23 mouse cellular contexts compared by ENCODE assay signal in the genomic region with DNA sequence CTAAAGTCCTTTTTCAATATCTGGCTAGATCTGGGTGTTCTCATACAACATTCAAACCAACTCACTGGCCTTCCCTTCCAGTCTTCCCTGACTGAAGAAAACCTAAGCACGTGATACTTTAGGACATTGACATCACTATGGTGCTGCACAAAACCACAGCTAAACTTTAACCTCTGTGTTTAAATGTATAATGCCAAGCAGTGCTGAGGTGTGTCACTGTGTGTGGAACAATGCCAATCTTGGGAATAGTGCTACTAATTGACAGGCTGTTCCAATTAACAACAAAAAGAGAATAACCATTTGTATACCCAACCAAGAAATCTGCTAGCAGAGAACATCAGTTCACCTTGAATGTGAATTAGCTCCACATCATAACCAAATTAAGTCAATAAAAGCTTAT.
A peak's percentile ranks its signal among the peaks of the same experiment; 100 is the strongest.
DNase-seq lines count a peak whose midpoint lies in the region; ATAC-seq lines count a peak whose summit lies in the region.
"Had no signal": no experiment of that assay in that cellular context is flagged by ENCODE, and none has a peak within 500 bp of the region (broad histone marks: within the 10 kb centered on the region; RNA-seq: fewer than 3 reads in every experiment).

No protein-coding gene starts in this region.

- no peaks in the 10 kb centered on the region for H3K4me1 ChIP-seq in forebrain, embryonic 14.5 days (ENCODE audit: control insufficient read depth, insufficient read depth, low read length)
- H3K4me1 ChIP-seq in forebrain, embryonic 10.5 days = no peaks in the 10 kb centered on the region; the same call in 1 of the 2 replicates
- H3K4me1 ChIP-seq in midbrain, embryonic 11.5 days (ENCODE audit: control insufficient read depth, insufficient read depth, low read length) = no peaks in the 10 kb centered on the region
- H3K4me1 ChIP-seq in midbrain, embryonic 14.5 days (ENCODE audit: control insufficient read depth, insufficient read depth, low read length) = no peaks in the 10 kb centered on the region

- 24% methylated on average over 1 of the region's 1 CpGs for WGBS in forebrain, embryonic 14.5 days
- 82% methylated on average over 1 of the region's 1 CpGs for WGBS in forebrain, embryonic 10.5 days
- WGBS in midbrain, embryonic 11.5 days = 78% methylated on average over 1 of the region's 1 CpGs
- 92% methylated on average over 1 of the region's 1 CpGs for WGBS in midbrain, embryonic 14.5 days

- H3K9me3 ChIP-seq in forebrain, embryonic 14.5 days (replicated peaks; ENCODE audit: control insufficient read depth, low read length) = no peaks in the 10 kb centered on the region
- no peaks in the 10 kb centered on the region for H3K9me3 ChIP-seq in forebrain, embryonic 10.5 days
- H3K9me3 ChIP-seq in midbrain, embryonic 11.5 days (ENCODE audit: control insufficient read depth, low read length) = no peaks in the 10 kb centered on the region
- no peaks in the 10 kb centered on the region for H3K9me3 ChIP-seq in midbrain, embryonic 14.5 days (ENCODE audit: control insufficient read depth, low read length)
- H3K9me3 ChIP-seq: embryonic facial prominence, embryonic 13.5 days; embryonic facial prominence, embryonic 15.5 days; forebrain, embryonic 13.5 days; G1E had no signal

- H3K27ac ChIP-seq in forebrain, embryonic 14.5 days (ENCODE audit: low read depth, low read length) = no peak overlapping the region
- no peak overlapping the region for H3K27ac ChIP-seq in forebrain, embryonic 10.5 days
- H3K27ac ChIP-seq in midbrain, embryonic 11.5 days (ENCODE audit: low read depth, low read length) = no peak overlapping the region
- H3K27ac ChIP-seq in midbrain, embryonic 14.5 days (replicated peaks; ENCODE audit: low read depth, low read length) = no peak overlapping the region
- H3K27ac ChIP-seq: embryonic facial prominence, embryonic 13.5 days; embryonic facial prominence, embryonic 15.5 days; forebrain, embryonic 13.5 days had no signal

- H3K36me3 ChIP-seq in forebrain, embryonic 14.5 days (ENCODE audit: control insufficient read depth, insufficient read depth, low read length) = peaks cover 5% of the 10 kb centered on the region; the same call in 1 of the 2 replicates
- H3K36me3 ChIP-seq in forebrain, embryonic 10.5 days (replicated peaks) = peaks cover 23% of the 10 kb centered on the region
- no peaks in the 10 kb centered on the region for H3K36me3 ChIP-seq in midbrain, embryonic 11.5 days (ENCODE audit: control insufficient read depth, insufficient read depth, low read length)
- H3K36me3 ChIP-seq in midbrain, embryonic 14.5 days (ENCODE audit: control insufficient read depth, insufficient read depth, low read length) = peaks cover 12% of the 10 kb centered on the region

- no peak overlapping the region for H3K4me2 ChIP-seq in forebrain, embryonic 14.5 days (ENCODE audit: low read length)
- H3K4me2 ChIP-seq in midbrain, embryonic 11.5 days = no peak overlapping the region
- no peak overlapping the region for H3K4me2 ChIP-seq in midbrain, embryonic 14.5 days (ENCODE audit: low read length)
- H3K4me2 ChIP-seq: embryonic facial prominence, embryonic 13.5 days; embryonic facial prominence, embryonic 15.5 days; forebrain, embryonic 13.5 days had no signal

- no peak for ATAC-seq in forebrain, embryonic 14.5 days
- no peak for ATAC-seq in midbrain, embryonic 11.5 days (ENCODE audit: low FRiP score)
- no peak for ATAC-seq in midbrain, embryonic 14.5 days (ENCODE audit: low FRiP score, low TSS enrichment)
- ATAC-seq: CD4-positive, CD25-positive, alpha-beta regulatory T cell, adult 4 months; forebrain, embryonic 13.5 days; forebrain, embryonic 16.5 days had no signal

- H3K4me3 ChIP-seq in forebrain, embryonic 14.5 days (ENCODE audit: low read depth, low read length) = no peak overlapping the region
- H3K4me3 ChIP-seq in forebrain, embryonic 10.5 days = no peak overlapping the region
- H3K4me3 ChIP-seq in midbrain, embryonic 11.5 days (ENCODE audit: low read depth, low read length) = no peak overlapping the region
- no peak overlapping the region for H3K4me3 ChIP-seq in midbrain, embryonic 14.5 days (replicated peaks; ENCODE audit: low read depth, low read length)
- H3K4me3 ChIP-seq: embryonic facial prominence, embryonic 13.5 days; embryonic facial prominence, embryonic 15.5 days; erythroblast, embryonic 14.5 days; forebrain, embryonic 13.5 days had no signal

- peak; percentile 27 for DNase-seq in forebrain, embryonic 14.5 days (ENCODE audit: low spot score)
- DNase-seq in forebrain, embryonic 10.5 days (ENCODE audit: extremely low spot score, low spot score) = no peak
- DNase-seq in midbrain, embryonic 11.5 days (ENCODE audit: low spot score, missing footprints) = peak; percentile 45
- no peak for DNase-seq in midbrain, embryonic 14.5 days
- no peak for DNase-seq in cerebellum, adult 9-11 months
- DNase-seq: adrenal gland, adult 2 months; adrenal gland, postnatal 10 days; adrenal gland, postnatal 25 days; B cell, adult 2 months; cerebellum, adult 11-12 months; cerebellum, adult 2 months; cerebellum, adult 9-10 months; cerebellum, postnatal 14 days; cerebellum, postnatal 36 days; embryo, embryonic 11 days had no signal

- no peak overlapping the region for H3K9ac ChIP-seq in forebrain, embryonic 14.5 days (ENCODE audit: low read length)
- H3K9ac ChIP-seq in midbrain, embryonic 11.5 days (ENCODE audit: low read length) = no peak overlapping the region
- H3K9ac ChIP-seq in midbrain, embryonic 14.5 days (replicated peaks; ENCODE audit: low read length) = no peak overlapping the region
- H3K9ac ChIP-seq: embryonic facial prominence, embryonic 13.5 days; embryonic facial prominence, embryonic 15.5 days; forebrain, embryonic 13.5 days had no signal

- no peaks in the 10 kb centered on the region for H3K27me3 ChIP-seq in forebrain, embryonic 14.5 days (replicated peaks; ENCODE audit: control insufficient read depth, insufficient read depth, low read length)
- no peaks in the 10 kb centered on the region for H3K27me3 ChIP-seq in forebrain, embryonic 10.5 days (ENCODE audit: poor library complexity, severe bottlenecking)
- H3K27me3 ChIP-seq in midbrain, embryonic 11.5 days (ENCODE audit: control insufficient read depth, insufficient read depth, low read length) = no peaks in the 10 kb centered on the region
- no peaks in the 10 kb centered on the region for H3K27me3 ChIP-seq in midbrain, embryonic 14.5 days (ENCODE audit: control insufficient read depth, insufficient read depth, low read length)
- H3K27me3 ChIP-seq: CH12.LX; embryonic facial prominence, embryonic 13.5 days; embryonic facial prominence, embryonic 15.5 days; forebrain, embryonic 13.5 days had no signal

Comparison
In these comparisons a context has a peak if more than half of its experiments do, and no peak if none do; other contexts are left out.
1. DNase-seq: peak in forebrain, embryonic 14.5 days (single experiment) and midbrain, embryonic 11.5 days (single experiment); none in forebrain, embryonic 10.5 days (single experiment), midbrain, embryonic 14.5 days (single experiment) and cerebellum, adult 9-11 months (single experiment).